Mouse (Mus musculus): Measurements from ENCODE around the gene Hist3h2ba.
"Not testable (repeated sequence)": the region's sequence is repeated elsewhere in the genome, so short reads cannot be mapped to it uniquely, and the experiment has no call there.

Hist3h2ba gene

GRCm38 (mm10) chr11:58938322-58939087, 10.2 kb upstream of the Hist3h2ba start, which contains the start of gene Rnf187:
Rnf187 (minus strand) TSS chr11:58938916.
- DNase-seq (ENCODE audit: extremely low spot score, low read depth, low spot score): no peak

- no peak for DNase-seq (ENCODE audit: extremely low spot score, low read depth, low spot score)
Measured at GRCm38 (mm10) chr11:58939088-58939439, 9.7 kb upstream of the Hist3h2ba start.

GRCm38 (mm10) chr11:58944136-58944535, 4.6 kb upstream of the Hist3h2ba start:
- no peak for DNase-seq (ENCODE audit: extremely low spot score, low read depth, low spot score)

- DNase-seq (ENCODE audit: extremely low spot score, low read depth, low spot score): no peak
Measured at GRCm38 (mm10) chr11:58947306-58947705, 1.4 kb upstream of the Hist3h2ba start.

- DNase-seq (ENCODE audit: extremely low spot score, low read depth, low spot score): no peak
Measured at GRCm38 (mm10) chr11:58947798-58948528, 757 bp upstream of the Hist3h2ba start.

- no peak for DNase-seq (ENCODE audit: extremely low spot score, low read depth, low spot score)
Measured at GRCm38 (mm10) chr11:58949480-58950431, 1.0 kb downstream of the Hist3h2ba start.

GRCm38 (mm10) chr11:58951210-58951609, 2.5 kb downstream of the Hist3h2ba start:
- no peak for DNase-seq (ENCODE audit: extremely low spot score, low read depth, low spot score)

- no peak for DNase-seq (ENCODE audit: extremely low spot score, low read depth, low spot score)
Measured at GRCm38 (mm10) chr11:58953351-58954169, 4.8 kb downstream of the Hist3h2ba start.

GRCm38 (mm10) chr11:58954170-58954419, 5.4 kb downstream of the Hist3h2ba start:
- DNase-seq (ENCODE audit: extremely low spot score, low read depth, low spot score): not testable (repeated sequence)

- DNase-seq (ENCODE audit: extremely low spot score, low read depth, low spot score): peak; percentile 93
Measured at GRCm38 (mm10) chr11:58954420-58955142, 5.9 kb downstream of the Hist3h2ba start, which contains the start of the genes Hist3h2a and Trim17. Hist3h2a (plus strand) TSS chr11:58954685. Trim17 (plus strand) TSS chr11:58954685.

GRCm38 (mm10) chr11:58955143-58955867, 6.6 kb downstream of the Hist3h2ba start:
- no peak for DNase-seq (ENCODE audit: extremely low spot score, low read depth, low spot score)

- no peak for DNase-seq (ENCODE audit: extremely low spot score, low read depth, low spot score)
Measured at GRCm38 (mm10) chr11:58955868-58956257, 7.1 kb downstream of the Hist3h2ba start.

GRCm38 (mm10) chr11:58957226-58957914, 8.7 kb downstream of the Hist3h2ba start:
- DNase-seq (ENCODE audit: extremely low spot score, low read depth, low spot score): no peak

GRCm38 (mm10) chr11:58958536-58958935, 9.8 kb downstream of the Hist3h2ba start:
- DNase-seq (ENCODE audit: extremely low spot score, low read depth, low spot score): no peak

- DNase-seq (ENCODE audit: extremely low spot score, low read depth, low spot score): no peak
Measured at GRCm38 (mm10) chr11:58959186-58959825, 10.6 kb downstream of the Hist3h2ba start.

- no peak for DNase-seq (ENCODE audit: extremely low spot score, low read depth, low spot score)
Measured at GRCm38 (mm10) chr11:58959921-58960465, 11.3 kb downstream of the Hist3h2ba start.

- no peak for DNase-seq (ENCODE audit: extremely low spot score, low read depth, low spot score)
Measured at GRCm38 (mm10) chr11:58961364-58962177, 12.9 kb downstream of the Hist3h2ba start.
